Mouse (Mus musculus) neural tube, embryonic 12.5 days (tissue): ENCODE measurements around the gene Rspo1. TPM values are rescaled to one million over a fixed set of nuclear protein-coding genes. Genes with fewer than 3 reads are reported as not detected.
A peak's percentile ranks its signal among the peaks of the same experiment; 100 is the strongest.
"Not testable (repeated sequence)": the region's sequence is repeated elsewhere in the genome, so short reads cannot be mapped to it uniquely, and the experiment has no call there.

ENCODE experiments used
- ATAC-seq: fragments of 200-750 bp; cut with Nextera tagmentation; 2 replicates; pipeline ENCODE4 v1.8.0; 2017; ENCODE audit warnings: low read depth, mild to moderate bottlenecking, moderate TSS enrichment, moderate library complexity; ENCODE audit not compliant: low FRiP score
- H3K27ac ChIP-seq: fragments of 300-500 bp; sonication (generic); 2 replicates; pipeline ENCODE4 v1.5.1; 2016
- H3K27me3 ChIP-seq: fragments of 300-500 bp; sonication (generic); replicated peaks from 2 replicates; pipeline ENCODE4 v1.6.1; 2016; ENCODE audit warnings: mild to moderate bottlenecking
- H3K36me3 ChIP-seq: fragments of 300-500 bp; sonication (generic); 2 replicates; pipeline ENCODE4 v1.6.1; 2016; ENCODE audit warnings: mild to moderate bottlenecking
- H3K4me1 ChIP-seq: fragments of 300-500 bp; sonication (generic); 2 replicates; pipeline ENCODE4 v1.6.1; 2016
- H3K4me2 ChIP-seq: fragments of 300-500 bp; sonication (generic); replicated peaks from 2 replicates; pipeline ENCODE4 v1.6.1; 2016; ENCODE audit warnings: mild to moderate bottlenecking
- H3K4me3 ChIP-seq: fragments of 300-500 bp; sonication (generic); 2 replicates; pipeline ENCODE4 v1.5.1; 2016
- H3K9ac ChIP-seq: fragments of 300-500 bp; sonication (generic); 2 replicates; pipeline ENCODE4 v1.6.1; 2016; ENCODE audit warnings: mild to moderate bottlenecking
- H3K9me3 ChIP-seq: fragments of 300-500 bp; sonication (generic); 2 replicates; pipeline ENCODE4 v1.6.1; 2016; ENCODE audit warnings: mild to moderate bottlenecking
- WGBS: fragments of 180-500 bp; shearing (Covaris S2); methylation state at CpG from one replicate; pipeline ENCODE4 v1.1.7; 2016; 5-methylcytosine and 5-hydroxymethylcytosine counted together
- polyA plus RNA-seq: library from polyadenylated mRNA; unstranded; fragments of >200 nt; fragmentation: Nextera tagmentation; extraction: Ambion mirVana; gene quantifications from 2 replicates; pipeline ENCODE4 v1.2.1, GENCODE M21; 2016

The Rspo1 gene
- 1.3 and 4.6 TPM in 2 replicates for polyA plus RNA-seq

GRCm38 (mm10) chr4:124985671-124986602 is at the start of gene Rspo1:
Gene Rspo1, plus strand, starts transcription at chr4:124986430.
- 2% methylated on average over 59 of the region's 62 CpGs for WGBS
- Histone ChIP-seq H3K9me3 (no peaks in the 10 kb centered on the region), H3K4me1 (peaks cover 19% of the 10 kb centered on the region), H3K27me3 (peaks cover 92% of the 10 kb centered on the region), H3K4me2 (peak within 1 kb of the TSS; percentile 64), H3K4me3 (peak within 1 kb of the TSS; percentile 32), H3K36me3 (no peaks in the 10 kb centered on the region), H3K27ac (no peak within 1 kb of the TSS), H3K9ac (peak within 1 kb of the TSS; percentile 22; the same call in 1 of the 2 replicates)
- ATAC-seq: no peak

GRCm38 (mm10) chr4:124936613-124937471 is 49.4 kb upstream of the Rspo1 start, which contains the start of gene 9930104L06Rik:
Gene 9930104L06Rik, plus strand, starts transcription at chr4:124937048.
- no peaks in the 10 kb centered on the region for H3K9me3 ChIP-seq
- H3K27ac ChIP-seq: no peak within 1 kb of the TSS
- peak within 1 kb of the TSS; percentile 80 for H3K4me3 ChIP-seq
- H3K36me3 ChIP-seq: peaks cover 22% of the 10 kb centered on the region; the same call in 1 of the 2 replicates
- no peaks in the 10 kb centered on the region for H3K27me3 ChIP-seq
- peak; percentile 99 for ATAC-seq
- peak within 1 kb of the TSS; percentile 90 for H3K4me2 ChIP-seq
- H3K4me1 ChIP-seq: peaks cover 18% of the 10 kb centered on the region
- peak within 1 kb of the TSS; percentile 71 for H3K9ac ChIP-seq
- WGBS: under 1% methylated on average over 52 of the region's 52 CpGs

GRCm38 (mm10) chr4:124939211-124939610 is 47.0 kb upstream of the Rspo1 start, which contains the start of gene Cdca8:
Gene Cdca8, minus strand, starts transcription at chr4:124939311.
- Histone ChIP-seq H3K4me1 (peaks cover 18% of the 10 kb centered on the region), H3K36me3 (peaks cover 28% of the 10 kb centered on the region; the same call in 1 of the 2 replicates)
- not testable (repeated sequence) for H3K4me2 ChIP-seq, H3K9me3 ChIP-seq, H3K27me3 ChIP-seq, H3K27ac ChIP-seq, H3K4me3 ChIP-seq, H3K9ac ChIP-seq, ATAC-seq
- WGBS: 96% methylated on average over 4 of the region's 4 CpGs

- Histone ChIP-seq H3K36me3 (peaks cover 28% of the 10 kb centered on the region; the same call in 1 of the 2 replicates), H3K4me3 (no peak overlapping the region), H3K27ac (no peak overlapping the region), H3K27me3 (no peaks in the 10 kb centered on the region), H3K9me3 (no peaks in the 10 kb centered on the region), H3K4me1 (0 out of 2 replicates have a peak, but pooled peaks cover 1% of the 10 kb centered on the region), H3K9ac (no peak overlapping the region), H3K4me2 (no peak overlapping the region)
- 6% methylated on average over 4 of the region's 4 CpGs for WGBS
- ATAC-seq: no peak
Measured at GRCm38 (mm10) chr4:124943022-124943421, 43.2 kb upstream of the Rspo1 start.

GRCm38 (mm10) chr4:124943781-124944180 is 42.4 kb upstream of the Rspo1 start:
- Histone ChIP-seq H3K4me1 (no peaks in the 10 kb centered on the region), H3K9ac (no peak overlapping the region), H3K27ac (no peak overlapping the region), H3K27me3 (no peaks in the 10 kb centered on the region), H3K4me2 (no peak overlapping the region), H3K4me3 (no peak overlapping the region), H3K36me3 (peaks cover 23% of the 10 kb centered on the region; the same call in 1 of the 2 replicates), H3K9me3 (no peaks in the 10 kb centered on the region)
- WGBS: 90% methylated on average over 5 of the region's 5 CpGs
- no peak for ATAC-seq

GRCm38 (mm10) chr4:124944961-124945360 is 41.3 kb upstream of the Rspo1 start:
- Histone ChIP-seq H3K9me3 (no peaks in the 10 kb centered on the region), H3K27ac (no peak overlapping the region), H3K9ac (no peak overlapping the region), H3K4me3 (no peak overlapping the region), H3K36me3 (peaks cover 15% of the 10 kb centered on the region; the same call in 1 of the 2 replicates), H3K27me3 (no peaks in the 10 kb centered on the region), H3K4me2 (no peak overlapping the region), H3K4me1 (no peaks in the 10 kb centered on the region)
- no peak for ATAC-seq
- WGBS: 72% methylated on average over 2 of the region's 2 CpGs

- WGBS: 92% methylated on average over 3 of the region's 3 CpGs
- no peak for ATAC-seq
- Histone ChIP-seq H3K27me3 (no peaks in the 10 kb centered on the region), H3K9me3 (no peaks in the 10 kb centered on the region), H3K4me3 (no peak overlapping the region), H3K4me1 (no peaks in the 10 kb centered on the region), H3K4me2 (no peak overlapping the region), H3K9ac (no peak overlapping the region), H3K27ac (no peak overlapping the region), H3K36me3 (no peaks in the 10 kb centered on the region)
Measured at GRCm38 (mm10) chr4:124949488-124949887, 36.7 kb upstream of the Rspo1 start.

- Histone ChIP-seq H3K27me3 (no peaks in the 10 kb centered on the region), H3K9ac (no peak overlapping the region), H3K4me1 (no peaks in the 10 kb centered on the region), H3K27ac (no peak overlapping the region), H3K4me2 (no peak overlapping the region), H3K4me3 (no peak overlapping the region), H3K9me3 (no peaks in the 10 kb centered on the region), H3K36me3 (no peaks in the 10 kb centered on the region)
- no peak for ATAC-seq
- WGBS: 63% methylated on average over 21 of the region's 21 CpGs
Measured at GRCm38 (mm10) chr4:124950181-124951035, 35.8 kb upstream of the Rspo1 start.

- Histone ChIP-seq H3K27ac (no peak overlapping the region), H3K36me3 (no peaks in the 10 kb centered on the region), H3K4me1 (no peaks in the 10 kb centered on the region), H3K9ac (no peak overlapping the region), H3K9me3 (no peaks in the 10 kb centered on the region), H3K27me3 (no peaks in the 10 kb centered on the region), H3K4me2 (no peak overlapping the region), H3K4me3 (no peak overlapping the region)
- no peak for ATAC-seq
- 42% methylated on average over 10 of the region's 10 CpGs for WGBS
Measured at GRCm38 (mm10) chr4:124951036-124951433, 35.2 kb upstream of the Rspo1 start.

- Histone ChIP-seq H3K27me3 (no peaks in the 10 kb centered on the region), H3K27ac (no peak overlapping the region), H3K9ac (no peak overlapping the region), H3K9me3 (no peaks in the 10 kb centered on the region), H3K4me2 (no peak overlapping the region), H3K36me3 (no peaks in the 10 kb centered on the region), H3K4me3 (no peak overlapping the region), H3K4me1 (no peaks in the 10 kb centered on the region)
- no peak for ATAC-seq
- 75% methylated on average over 4 of the region's 4 CpGs for WGBS
Measured at GRCm38 (mm10) chr4:124953546-124953945, 32.7 kb upstream of the Rspo1 start.

GRCm38 (mm10) chr4:124957284-124957683 is 28.9 kb upstream of the Rspo1 start:
- H3K9ac ChIP-seq: no peak overlapping the region
- WGBS: 82% methylated on average over 2 of the region's 2 CpGs
- no peaks in the 10 kb centered on the region for H3K27me3 ChIP-seq
- no peak overlapping the region for H3K4me3 ChIP-seq
- no peak overlapping the region for H3K4me2 ChIP-seq
- no peak for ATAC-seq
- H3K27ac ChIP-seq: no peak overlapping the region
- no peaks in the 10 kb centered on the region for H3K36me3 ChIP-seq
- H3K4me1 ChIP-seq: no peaks in the 10 kb centered on the region
- H3K9me3 ChIP-seq: no peaks in the 10 kb centered on the region
